Mouse (Mus musculus) lung, postnatal 0 days (tissue): ENCODE data around the gene Slc9a5. TPM values are rescaled to one million over a fixed set of nuclear protein-coding genes. Genes with fewer than 3 reads are reported as not detected.
A peak's percentile ranks its signal among the peaks of the same experiment; 100 is the strongest.

Source experiments
- ATAC-seq: fragments of 200-750 bp; cut with Nextera tagmentation; 2 replicates; pipeline ENCODE4 v1.8.0; 2017; ENCODE audit warnings: moderate library complexity
- DNase-seq: peaks from one replicate; pipeline ENCODE4 v3.0.0-alpha.2; 2016; ENCODE audit warnings: low spot score
- H3K27ac ChIP-seq: fragments of 300-500 bp; sonication (generic); 2 replicates; pipeline ENCODE4 v1.5.1; 2014; ENCODE audit warnings: antibody characterized with exemption, mild to moderate bottlenecking, low read length, mixed read lengths
- H3K27me3 ChIP-seq: fragments of 300-500 bp; sonication (generic); replicated peaks from 2 replicates; pipeline ENCODE4 v1.6.1; 2014; ENCODE audit warnings: low read length, mixed read lengths; ENCODE audit not compliant: insufficient read depth
- H3K36me3 ChIP-seq: fragments of 300-500 bp; sonication (generic); 2 replicates; pipeline ENCODE4 v1.6.1; 2014; ENCODE audit warnings: low read length, mixed read lengths; ENCODE audit not compliant: insufficient read depth
- H3K4me1 ChIP-seq: fragments of 300-500 bp; sonication (generic); 2 replicates; pipeline ENCODE4 v1.6.1; 2014; ENCODE audit warnings: antibody characterized with exemption, low read depth, low read length, mixed read lengths; ENCODE audit not compliant: insufficient read depth
- H3K4me2 ChIP-seq: fragments of 300-500 bp; sonication (generic); replicated peaks from 2 replicates; pipeline ENCODE4 v1.6.1; 2014; ENCODE audit warnings: low read depth, mild to moderate bottlenecking, low read length, moderate library complexity, mixed read lengths
- H3K4me3 ChIP-seq: fragments of 300-500 bp; sonication (generic); 2 replicates; pipeline ENCODE4 v1.5.1; 2014; ENCODE audit warnings: low read depth, low read length
- H3K9ac ChIP-seq: fragments of 300-500 bp; sonication (generic); replicated peaks from 2 replicates; pipeline ENCODE4 v1.6.1; 2014; ENCODE audit warnings: low read depth, mild to moderate bottlenecking
- H3K9me3 ChIP-seq: fragments of 300-500 bp; sonication (generic); 2 replicates; pipeline ENCODE4 v1.6.1; 2016; ENCODE audit warnings: low read length, mixed read lengths
- CTCF ChIP-seq: IDR thresholded peaks from 2 replicates; pipeline ENCODE4 v1.5.1; 2016; ENCODE audit warnings: antibody characterized with exemption, mild to moderate bottlenecking
- EP300 ChIP-seq: IDR thresholded peaks from 2 replicates; pipeline ENCODE4 v1.6.1; 2016; ENCODE audit warnings: antibody characterized with exemption, mild to moderate bottlenecking, control low read depth
- WGBS: fragments of 180-500 bp; shearing (Covaris S2); extraction: QIAGEN DNeasy Blood & Tissue Kit; methylation state at CpG from one replicate; pipeline ENCODE4 v1.1.7; 2014; 5-methylcytosine and 5-hydroxymethylcytosine counted together
- polyA plus RNA-seq: library from polyadenylated mRNA; unstranded; fragments of >200 nt; fragmentation: Nextera tagmentation; extraction: Ambion mirVana; gene quantifications from 2 replicates; pipeline ENCODE4 v1.2.1, GENCODE M21; 2015

Gene Slc9a5
- polyA plus RNA-seq, 1 experiment from 2014 or later = 1.7 TPM

GRCm38 (mm10) chr8:105323183-105323582 lies 25.5 kb upstream of the Slc9a5 start:
- H3K4me2 ChIP-seq = no peak overlapping the region
- H3K36me3 ChIP-seq = no peaks in the 10 kb centered on the region
- no peak overlapping the region for H3K4me3 ChIP-seq
- no peaks in the 10 kb centered on the region for H3K27me3 ChIP-seq
- H3K9ac ChIP-seq = no peak overlapping the region
- H3K27ac ChIP-seq = no peak overlapping the region
- no peaks in the 10 kb centered on the region for H3K9me3 ChIP-seq
- peaks cover 8% of the 10 kb centered on the region; the same call in 1 of the 2 replicates for H3K4me1 ChIP-seq
- 85% methylated on average over 4 of the region's 4 CpGs for WGBS
- no peak for ATAC-seq
- no peak for DNase-seq
- no peak for TF ChIP-seq CTCF
- TF ChIP-seq EP300 = no peak

- Histone ChIP-seq H3K4me1 (peaks cover 8% of the 10 kb centered on the region; the same call in 1 of the 2 replicates), H3K9ac (peak overlapping the region; percentile 84), H3K36me3 (peaks cover 24% of the 10 kb centered on the region), H3K27me3 (no peaks in the 10 kb centered on the region), H3K4me3 (peak overlapping the region; percentile 82), H3K27ac (peak overlapping the region; percentile 80), H3K4me2 (peak overlapping the region; percentile 79), H3K9me3 (no peaks in the 10 kb centered on the region)
- no peak for TF ChIP-seq CTCF
- no peak for TF ChIP-seq EP300
- under 1% methylated on average over 12 of the region's 12 CpGs for WGBS
- ATAC-seq = peak; percentile 19
- no peak for DNase-seq
Measured at GRCm38 (mm10) chr8:105325641-105326093, 23.0 kb upstream of the Slc9a5 start.

- Histone ChIP-seq H3K9me3 (no peaks in the 10 kb centered on the region), H3K4me2 (peak within 1 kb of the TSS; percentile 79), H3K36me3 (peaks cover 27% of the 10 kb centered on the region), H3K27me3 (no peaks in the 10 kb centered on the region), H3K4me3 (peak within 1 kb of the TSS; percentile 82), H3K4me1 (peaks cover 8% of the 10 kb centered on the region; the same call in 1 of the 2 replicates), H3K9ac (peak within 1 kb of the TSS; percentile 84), H3K27ac (peak within 1 kb of the TSS; percentile 80)
- WGBS = under 1% methylated on average over 36 of the region's 36 CpGs
- DNase-seq (peak; percentile 99), ATAC-seq (peak; percentile 92)
- TF ChIP-seq EP300 = no peak
- TF ChIP-seq CTCF = peak; percentile 81
Measured at GRCm38 (mm10) chr8:105326141-105326672, 22.4 kb upstream of the Slc9a5 start, which contains the start of the genes Lrrc29 and Tmem208. TSS of gene Lrrc29 (minus strand) at chr8:105326278. TSS of gene Tmem208 (plus strand) at chr8:105326354.

GRCm38 (mm10) chr8:105326968-105327367 lies 21.7 kb upstream of the Slc9a5 start:
- no peaks in the 10 kb centered on the region for H3K27me3 ChIP-seq

DNA sequence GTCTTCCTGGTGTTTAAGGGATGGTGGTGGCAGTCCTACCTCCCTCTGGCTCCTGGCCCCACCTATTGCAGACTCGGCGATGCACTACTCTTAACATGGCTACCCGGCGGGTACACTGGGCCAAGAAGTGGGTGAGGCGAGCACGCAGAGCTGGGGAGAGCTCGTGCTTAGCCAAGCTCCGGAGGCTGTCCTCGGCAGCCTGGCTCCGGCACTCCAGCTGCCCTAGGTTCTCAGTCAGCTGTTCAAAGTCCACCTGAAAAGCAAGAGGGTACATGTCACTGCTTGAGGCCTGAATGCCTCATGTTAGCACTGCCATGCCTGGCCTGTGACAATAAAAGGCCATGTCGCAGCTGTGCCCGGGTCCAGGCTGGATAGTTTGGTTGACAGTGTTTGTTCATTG lies 18.3 kb upstream of the Slc9a5 start:
- Histone ChIP-seq H3K27ac (no peak overlapping the region), H3K9me3 (no peaks in the 10 kb centered on the region), H3K27me3 (no peaks in the 10 kb centered on the region), H3K4me2 (no peak overlapping the region), H3K9ac (no peak overlapping the region), H3K4me1 (peaks cover 4% of the 10 kb centered on the region; the same call in 1 of the 2 replicates), H3K36me3 (peaks cover 62% of the 10 kb centered on the region), H3K4me3 (no peak overlapping the region)
- TF ChIP-seq EP300 (no peak), CTCF (no peak)
- WGBS = 91% methylated on average over 12 of the region's 12 CpGs
- DNase-seq (no peak), ATAC-seq (no peak)

More at GRCm38 (mm10) chr8:105326968-105327367, 21.7 kb upstream of the Slc9a5 start:
- peak overlapping the region; percentile 82 for H3K4me3 ChIP-seq
- H3K4me1 ChIP-seq = peaks cover 8% of the 10 kb centered on the region; the same call in 1 of the 2 replicates
- no peaks in the 10 kb centered on the region for H3K9me3 ChIP-seq
- peak overlapping the region; percentile 79 for H3K4me2 ChIP-seq
- peaks cover 35% of the 10 kb centered on the region for H3K36me3 ChIP-seq
- DNase-seq (no peak), ATAC-seq (no peak)
- H3K9ac ChIP-seq = peak overlapping the region; percentile 84
- WGBS = 21% methylated on average over 6 of the region's 6 CpGs
- TF ChIP-seq EP300 = no peak
- no peak for TF ChIP-seq CTCF
- H3K27ac ChIP-seq = peak overlapping the region; percentile 80

GRCm38 (mm10) chr8:105331469-105331868 lies 17.2 kb upstream of the Slc9a5 start:
- Histone ChIP-seq H3K4me3 (no peak overlapping the region), H3K27ac (no peak overlapping the region), H3K36me3 (peaks cover 73% of the 10 kb centered on the region), H3K4me1 (no peaks in the 10 kb centered on the region), H3K27me3 (no peaks in the 10 kb centered on the region), H3K9ac (no peak overlapping the region), H3K4me2 (no peak overlapping the region), H3K9me3 (no peaks in the 10 kb centered on the region)
- WGBS = 85% methylated on average over 18 of the region's 22 CpGs
- ATAC-seq = no peak
- DNase-seq = no peak
- no peak for TF ChIP-seq CTCF
- TF ChIP-seq EP300 = no peak
